Mouse (Mus musculus) gastrocnemius, postnatal 14 days (tissue): ENCODE data around the gene BC017158. TPM values are rescaled to one million over a fixed set of nuclear protein-coding genes. Genes with fewer than 3 reads are reported as not detected.
A peak's percentile ranks its signal among the peaks of the same experiment; 100 is the strongest.

Experiments used
- DNase-seq: peaks from one replicate; pipeline ENCODE4 v3.0.0; 2021; ENCODE audit warnings: mixed read lengths
- intact Hi-C: fragments of 180-260 bp; cut with DNase I; formaldehyde crosslinking; loops from one replicate; pipeline ENCODE4 v1.15.1; 2025; ENCODE audit warnings: low total_unique reads
- microRNA-seq, 2 experiments: library from miRNA; unstranded; fragments of <30 nt; microRNA quantifications; one replicate each; pipeline ENCODE4 v1.2.0; 2021
- total RNA-seq, 2 experiments: library from RNA; stranded (reverse); gene quantifications; 2 replicates each; pipeline ENCODE4 v1.2.3; 2021

BC017158 gene
- total RNA-seq, 2 experiments from 2014 or later, result 4.7 to 5.6 TPM

DNA sequence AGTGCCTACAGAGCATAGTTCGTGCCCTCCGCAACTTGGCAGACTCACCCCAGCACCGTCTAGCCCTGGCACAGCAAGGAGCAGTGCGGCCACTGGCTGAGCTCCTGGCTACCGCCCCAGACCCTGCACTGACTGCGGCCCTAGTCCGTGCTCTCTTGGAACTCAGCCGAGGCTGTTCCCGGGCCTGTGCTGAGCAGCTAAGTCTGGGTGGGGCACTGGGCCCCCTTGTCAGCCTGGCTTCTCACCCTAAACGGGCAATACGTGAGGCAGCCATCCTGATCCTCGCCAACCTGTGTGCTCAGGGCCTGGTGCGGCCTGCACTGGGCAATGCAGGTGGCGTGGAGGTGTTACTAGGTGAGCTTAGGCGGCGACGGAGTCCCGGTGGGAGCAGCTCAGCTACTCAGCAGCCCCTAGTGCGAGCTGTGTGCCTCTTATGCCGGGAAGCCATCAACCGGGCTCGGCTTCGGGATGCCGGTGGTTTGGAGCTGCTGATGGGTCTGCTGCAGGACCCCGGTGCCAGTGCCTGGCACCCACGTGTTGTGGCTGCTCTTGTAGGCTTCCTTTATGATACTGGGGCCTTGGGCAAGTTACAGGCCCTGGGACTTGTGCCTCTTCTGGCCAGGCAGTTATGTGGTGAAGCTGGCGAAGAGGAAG is 57.7 kb downstream of the BC017158 start:
- intact Hi-C loops, result no loop called here
- no peak for DNase-seq

GRCm38 (mm10) chr7:128238991-128239390 is 59.0 kb downstream of the BC017158 start:
- intact Hi-C loops, result loop anchor here (5.0 kb wide), 1 partner anchor 58 kb away; the partner anchor contains the start of gene BC017158
- no peak for DNase-seq

- intact Hi-C loops, result loop anchor here (5.0 kb wide), 1 partner anchor 59 kb away; the partner anchor contains the start of gene BC017158
- peak; percentile 100 for DNase-seq
Observed at GRCm38 (mm10) chr7:128237927-128238778, 59.8 kb downstream of the BC017158 start, which contains the start of gene 9130023H24Rik. Gene 9130023H24Rik (minus strand): TSS chr7:128238031.

- intact Hi-C loops, result loop anchor here (5.0 kb wide), 1 partner anchor 60 kb away; the partner anchor contains the start of gene BC017158
- DNase-seq, result no peak
Observed at GRCm38 (mm10) chr7:128237593-128237926, 60.4 kb downstream of the BC017158 start.

DNA sequence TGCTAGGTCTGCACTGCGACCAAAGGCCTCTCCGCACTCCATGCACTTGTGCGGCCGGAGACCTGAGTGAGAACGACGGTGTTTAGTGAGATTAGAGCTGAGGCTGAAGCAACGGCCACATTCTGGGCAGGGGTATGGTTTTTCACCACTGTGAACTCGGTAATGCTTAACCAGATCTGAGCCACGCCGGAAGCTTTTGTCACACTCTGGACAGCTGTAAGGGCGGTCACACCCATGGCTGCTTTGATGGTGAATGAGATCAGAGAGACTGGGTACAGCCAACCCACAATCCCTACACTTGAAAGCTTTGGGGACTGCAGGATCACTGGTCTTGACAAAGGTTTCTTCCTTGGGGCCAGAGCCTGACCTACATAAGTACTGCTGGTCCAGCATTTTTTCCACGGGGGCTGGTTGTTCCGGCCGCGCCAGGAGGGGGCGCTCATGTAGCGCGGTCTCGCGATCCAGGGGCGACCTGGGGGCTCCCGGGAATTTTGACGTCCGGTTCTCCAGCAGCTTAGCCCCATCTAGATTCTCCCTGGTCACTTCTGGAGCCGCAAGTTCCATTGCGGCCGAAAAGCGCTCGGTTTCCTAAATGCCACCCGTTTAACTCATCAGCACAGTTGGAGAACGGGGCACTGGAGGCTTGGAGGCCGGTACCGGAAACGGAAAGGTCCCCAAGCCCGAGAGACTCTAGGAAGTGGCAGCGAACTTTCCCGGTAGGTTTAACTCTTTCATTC is 60.9 kb downstream of the BC017158 start, which contains the start of gene Armc5:
Armc5 (plus strand) TSS at position 487 of the 737 bp plus-strand sequence.
- DNase-seq, result peak; percentile 84
- intact Hi-C loops, result loop anchor here (5.0 kb wide), 1 partner anchor 60 kb away; the partner anchor contains the start of gene BC017158

DNA sequence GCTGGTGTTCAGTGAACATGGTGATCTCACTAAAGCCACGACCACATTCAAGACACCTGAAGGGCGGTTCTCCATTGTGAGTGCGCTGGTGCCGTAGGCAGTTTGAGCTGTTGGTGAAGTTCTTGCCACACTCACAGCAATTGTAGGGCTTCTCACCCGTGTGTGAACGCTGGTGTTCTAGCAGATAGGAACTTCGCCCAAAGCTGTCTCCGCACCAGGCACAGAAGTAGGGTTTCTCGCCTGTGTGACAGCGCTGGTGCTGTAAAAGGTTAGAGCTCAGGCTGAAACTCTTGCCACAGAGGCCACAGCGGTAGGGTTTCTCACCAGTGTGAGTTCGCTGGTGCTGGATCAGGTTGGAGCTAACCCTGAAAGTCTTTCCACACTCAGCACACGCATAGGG is 61.5 kb downstream of the BC017158 start:
- no peak for DNase-seq
- intact Hi-C loops, result loop anchor here (5.0 kb wide), 1 partner anchor 61 kb away; the partner anchor contains the start of gene BC017158

DNA sequence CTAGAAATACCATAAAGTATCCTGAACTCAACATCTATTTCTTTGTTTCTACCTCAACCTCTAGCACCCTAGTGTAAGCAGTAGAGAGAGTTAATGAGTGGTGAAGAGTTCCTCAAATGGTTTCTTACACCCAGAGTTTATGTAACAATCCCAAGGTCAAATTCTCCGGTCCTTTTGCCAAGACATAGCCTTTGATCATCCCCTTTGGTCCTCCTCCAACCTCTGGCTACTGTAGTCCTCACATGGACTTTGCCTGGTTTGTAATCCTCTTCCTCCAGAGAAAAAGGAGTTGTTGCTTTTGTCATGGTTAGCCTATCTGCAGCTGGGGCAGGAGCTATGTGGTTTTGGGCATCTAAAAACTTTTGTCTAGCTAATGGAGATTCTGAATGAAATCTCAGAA is 62.5 kb downstream of the BC017158 start:
- intact Hi-C loops, result loop anchor here (5.0 kb wide), 1 partner anchor 62 kb away; the partner anchor contains the start of gene BC017158
- DNase-seq, result no peak

GRCm38 (mm10) chr7:128234796-128235195 is 63.2 kb downstream of the BC017158 start:
- intact Hi-C loops, result loop anchor here (5.0 kb wide), 1 partner anchor 63 kb away; the partner anchor contains the start of gene BC017158
- DNase-seq, result no peak

DNA sequence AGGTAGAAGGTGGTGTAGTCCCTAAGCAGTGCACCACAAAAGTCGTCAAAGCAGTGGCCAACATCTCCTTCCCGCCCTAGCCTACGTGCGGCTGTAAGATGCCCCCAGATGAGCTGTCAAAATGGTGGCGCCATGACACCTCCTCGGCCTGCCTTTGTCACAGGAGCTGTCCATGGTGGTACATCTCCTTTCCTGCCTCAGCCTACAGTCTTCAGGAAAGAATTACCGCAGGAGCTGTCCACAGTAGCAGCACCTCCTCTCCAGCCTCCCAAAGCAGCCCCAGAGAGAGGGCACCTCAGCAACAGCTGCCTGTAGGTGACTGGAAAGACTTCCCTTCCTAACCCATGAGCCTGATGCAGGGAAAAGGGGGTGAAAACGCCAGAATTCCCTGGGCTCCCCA is 66.2 kb downstream of the BC017158 start:
- intact Hi-C loops, result no loop called here
- DNase-seq, result no peak

Small RNA genes lying within 50 kb of the gene (microRNA-seq; reads per million reads assigned to microRNA genes)
- 0.50 to 0.64 reads per million in 2 experiments for gene Mir3103

Other genes with a start within 250 kb of the BC017158 start
- gene Itgam, start 235.5 kb downstream of the BC017158 start, total RNA-seq, result 1 to 10 TPM; 1.7 to 1.8 TPM
- gene Gm49368, start 235.5 kb downstream of the BC017158 start, total RNA-seq, result not detected
- under 1 TPM; 0.23 to 0.27 TPM for gene Itgax, start 168.6 kb downstream of the BC017158 start, total RNA-seq
- gene Itgad, start 143.8 kb downstream of the BC017158 start, total RNA-seq, result not detected
- 1,000 to 10,000 TPM; 1,122 to 1,196 TPM for gene Cox6a2, start 91.8 kb downstream of the BC017158 start, total RNA-seq
- 1 to 10 TPM; 8.3 to 9.8 TPM for gene Armc5, start 60.8 kb downstream of the BC017158 start, total RNA-seq
- gene 9130023H24Rik, start 60.1 kb downstream of the BC017158 start, total RNA-seq, result 1 to 10 TPM; 2.6 to 3.5 TPM
- 10 to 100 TPM; 19.5 to 20.8 TPM for gene Tgfb1i1, start 51.4 kb downstream of the BC017158 start, total RNA-seq
- not detected for gene Slc5a2, start 32.5 kb downstream of the BC017158 start, total RNA-seq
- 1 to 10 TPM; 5.4 to 6.1 TPM for gene Rgs10, start 120.6 kb upstream of the BC017158 start, total RNA-seq
- gene Tial1, start 163.5 kb upstream of the BC017158 start, total RNA-seq, result 10 to 100 TPM; 39.8 to 41.5 TPM
- gene Bag3, start 225.4 kb upstream of the BC017158 start, total RNA-seq, result 100 to 1,000 TPM; 111 to 112 TPM